Mouse (Mus musculus) brain, embryonic 14.5 days (tissue): ENCODE results near the gene Cxcl17.

ENCODE experiments used
- CTCF ChIP-seq: fragments of 200-500 bp; IDR thresholded peaks from 2 replicates; pipeline ENCODE4 v1.5.1; 2012; ENCODE audit warnings: inconsistent platforms, mild to moderate bottlenecking, moderate library complexity, borderline replicate concordance; ENCODE audit not compliant: insufficient read depth, insufficient read length; ENCODE audit errors: extremely low read depth
- POLR2A ChIP-seq: fragments of 200-500 bp; IDR thresholded peaks from 2 replicates; pipeline ENCODE4 v1.6.1; 2012; ENCODE audit warnings: mild to moderate bottlenecking, inconsistent platforms, borderline replicate concordance; ENCODE audit not compliant: poor library complexity, insufficient read depth, insufficient read length, severe bottlenecking; ENCODE audit errors: extremely low read depth

- TF ChIP-seq POLR2A (no peak), CTCF (no peak)
Measured at GRCm38 (mm10) chr7:25410969-25411615, 1.6 kb downstream of the Cxcl17 start.
